Mouse (Mus musculus) forebrain, embryonic 14.5 days (tissue): ENCODE data around the gene Dmrta1. TPM values are rescaled to one million over a fixed set of nuclear protein-coding genes. Genes with fewer than 3 reads are reported as not detected.

Source experiments
- ATAC-seq: fragments of 200-750 bp; cut with Nextera tagmentation; 2 replicates; pipeline ENCODE4 v1.8.0; 2017; ENCODE audit warnings: mild to moderate bottlenecking, moderate library complexity
- DNase-seq: peaks from one replicate; pipeline ENCODE4 v3.0.0-alpha.2; 2015; ENCODE audit warnings: low spot score
- H3K27ac ChIP-seq: fragments of 300-500 bp; sonication (generic); 2 replicates; pipeline ENCODE4 v1.5.1; 2014; ENCODE audit warnings: low read depth, mild to moderate bottlenecking, control low read depth, low read length, moderate library complexity
- H3K27me3 ChIP-seq: fragments of 300-500 bp; sonication (generic); replicated peaks from 2 replicates; pipeline ENCODE4 v1.6.1; 2014; ENCODE audit warnings: low read length, control low read depth, mixed read lengths; ENCODE audit not compliant: control insufficient read depth, insufficient read depth
- H3K36me3 ChIP-seq: fragments of 300-500 bp; sonication (generic); 2 replicates; pipeline ENCODE4 v1.6.1; 2014; ENCODE audit warnings: low read length, control low read depth; ENCODE audit not compliant: control insufficient read depth, insufficient read depth
- H3K4me1 ChIP-seq: fragments of 300-500 bp; sonication (generic); 2 replicates; pipeline ENCODE4 v1.6.1; 2014; ENCODE audit warnings: antibody characterized with exemption, low read length, control low read depth; ENCODE audit not compliant: control insufficient read depth, insufficient read depth
- H3K4me2 ChIP-seq: fragments of 300-500 bp; sonication (generic); 2 replicates; pipeline ENCODE4 v1.6.1; 2014; ENCODE audit warnings: mild to moderate bottlenecking, control low read depth, low read length
- H3K4me3 ChIP-seq: fragments of 300-500 bp; sonication (generic); 2 replicates; pipeline ENCODE4 v1.5.1; 2014; ENCODE audit warnings: low read depth, low read length, control low read depth
- H3K9ac ChIP-seq: fragments of 300-500 bp; sonication (generic); 2 replicates; pipeline ENCODE4 v1.6.1; 2014; ENCODE audit warnings: mild to moderate bottlenecking, low read length, control low read depth, moderate library complexity
- H3K9me3 ChIP-seq: fragments of 300-500 bp; sonication (generic); replicated peaks from 2 replicates; pipeline ENCODE4 v1.6.1; 2016; ENCODE audit warnings: low read length, control low read depth, mixed read lengths; ENCODE audit not compliant: control insufficient read depth
- WGBS: fragments of 180-500 bp; shearing (Covaris S2); extraction: QIAGEN DNeasy Blood & Tissue Kit; methylation state at CpG from one replicate; pipeline ENCODE4 v1.1.7; 2014; 5-methylcytosine and 5-hydroxymethylcytosine counted together
- polyA plus RNA-seq: library from polyadenylated mRNA; unstranded; fragments of >200 nt; fragmentation: Nextera tagmentation; extraction: Ambion mirVana; gene quantifications from 2 replicates; pipeline ENCODE4 v1.2.1, GENCODE M21; 2014

Dmrta1 gene
- polyA plus RNA-seq, 1 experiment from 2014 or later: 0.79 TPM

DNA sequence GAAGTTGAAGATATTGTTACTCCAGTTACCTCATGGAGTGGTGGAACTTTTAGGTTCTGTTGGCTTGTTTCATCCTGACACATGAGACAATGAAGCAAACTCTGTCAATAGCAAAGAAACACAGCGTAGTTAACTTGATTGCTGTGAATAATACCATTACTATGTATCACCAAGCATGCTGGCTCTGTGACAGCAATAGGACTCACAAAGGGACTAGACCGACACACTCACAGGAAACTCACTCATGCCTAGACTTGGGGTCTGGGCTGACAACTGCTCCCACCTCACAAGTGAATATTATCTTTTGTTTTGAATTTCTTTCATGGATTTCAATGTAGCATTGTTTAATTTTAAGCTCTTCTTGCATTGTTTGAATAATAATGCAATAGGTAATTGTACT, 15.8 kb upstream of the Dmrta1 start:
- Histone ChIP-seq H3K4me1 (no peaks in the 10 kb centered on the region), H3K27ac (no peak overlapping the region), H3K9me3 (no peaks in the 10 kb centered on the region), H3K27me3 (no peaks in the 10 kb centered on the region), H3K4me3 (no peak overlapping the region), H3K4me2 (no peak overlapping the region), H3K9ac (no peak overlapping the region), H3K36me3 (no peaks in the 10 kb centered on the region)
- ATAC-seq (no peak), DNase-seq (no peak)
- WGBS: 23% methylated on average over 2 of the region's 2 CpGs

DNA sequence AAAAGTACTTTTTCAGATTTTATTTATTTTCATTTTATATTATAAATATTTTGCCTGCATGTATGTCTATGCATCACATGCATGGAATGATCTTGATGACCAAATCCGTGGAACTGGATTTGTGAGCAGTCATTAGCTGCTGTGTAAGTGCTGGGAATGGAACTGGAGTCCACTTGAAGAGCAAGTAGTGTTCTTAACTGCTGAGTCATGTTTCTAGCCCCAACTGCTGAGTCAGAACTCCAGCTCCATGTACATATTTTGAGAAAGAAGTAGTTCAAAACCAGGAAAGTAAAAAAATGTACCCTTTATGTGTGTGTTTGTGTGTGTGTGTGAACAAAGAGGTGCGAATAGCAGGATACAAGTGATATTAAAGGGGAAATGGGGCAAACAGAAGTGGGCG, 4.5 kb upstream of the Dmrta1 start:
- 86% methylated on average over 3 of the region's 3 CpGs for WGBS

DNA sequence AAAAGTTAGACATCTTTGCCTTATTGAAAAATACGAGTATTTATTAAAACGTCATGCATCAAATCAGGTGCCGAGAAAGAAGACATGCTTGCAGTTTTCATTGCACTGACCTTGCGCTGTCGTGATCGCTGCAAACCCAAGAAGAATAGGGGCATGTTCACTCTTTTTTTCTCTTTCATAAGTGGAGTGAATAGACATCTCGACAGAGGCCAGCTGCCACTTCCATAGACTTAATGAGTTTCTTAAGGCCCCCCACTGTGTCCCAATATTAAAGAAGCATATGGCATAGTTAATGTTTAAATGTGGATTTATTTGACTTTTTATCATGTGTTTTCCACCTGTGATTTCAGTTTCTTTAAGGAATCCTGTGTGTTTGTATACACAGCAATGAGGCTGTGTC, 1.3 kb upstream of the Dmrta1 start:
- H3K27ac ChIP-seq: no peak overlapping the region
- no peaks in the 10 kb centered on the region for H3K27me3 ChIP-seq
- no peaks in the 10 kb centered on the region for H3K9me3 ChIP-seq
- WGBS: 5% methylated on average over 7 of the region's 7 CpGs
- H3K4me1 ChIP-seq: peaks cover 15% of the 10 kb centered on the region
- DNase-seq (peak; percentile 54), ATAC-seq (peak; percentile 62)
- no peak overlapping the region for H3K9ac ChIP-seq
- H3K4me2 ChIP-seq: no peak overlapping the region
- H3K36me3 ChIP-seq: no peaks in the 10 kb centered on the region
- H3K4me3 ChIP-seq: no peak overlapping the region

More for the DNA sequence above, 4.5 kb upstream of the Dmrta1 start:
- Histone ChIP-seq H3K27ac (no peak overlapping the region), H3K4me2 (no peak overlapping the region), H3K9ac (no peak overlapping the region), H3K36me3 (no peaks in the 10 kb centered on the region), H3K27me3 (no peaks in the 10 kb centered on the region), H3K4me3 (no peak overlapping the region), H3K4me1 (peaks cover 13% of the 10 kb centered on the region), H3K9me3 (no peaks in the 10 kb centered on the region)
- no peak for ATAC-seq
- DNase-seq: no peak

GRCm38 (mm10) chr4:89678713-89679112, 523 bp upstream of the Dmrta1 start:
- Histone ChIP-seq H3K4me3 (no peak overlapping the region), H3K4me1 (peaks cover 15% of the 10 kb centered on the region), H3K9me3 (no peaks in the 10 kb centered on the region), H3K27me3 (no peaks in the 10 kb centered on the region), H3K4me2 (no peak overlapping the region), H3K36me3 (no peaks in the 10 kb centered on the region), H3K9ac (no peak overlapping the region), H3K27ac (no peak overlapping the region)
- 6% methylated on average over 5 of the region's 5 CpGs for WGBS
- ATAC-seq (peak; percentile 88), DNase-seq (peak; percentile 77)

- WGBS: under 1% methylated on average over 78 of the region's 78 CpGs
- ATAC-seq: peak; percentile 85
These were observed 8.9 kb downstream of the Dmrta1 start for GRCm38 (mm10) chr4:89687961-89688803.

DNA sequence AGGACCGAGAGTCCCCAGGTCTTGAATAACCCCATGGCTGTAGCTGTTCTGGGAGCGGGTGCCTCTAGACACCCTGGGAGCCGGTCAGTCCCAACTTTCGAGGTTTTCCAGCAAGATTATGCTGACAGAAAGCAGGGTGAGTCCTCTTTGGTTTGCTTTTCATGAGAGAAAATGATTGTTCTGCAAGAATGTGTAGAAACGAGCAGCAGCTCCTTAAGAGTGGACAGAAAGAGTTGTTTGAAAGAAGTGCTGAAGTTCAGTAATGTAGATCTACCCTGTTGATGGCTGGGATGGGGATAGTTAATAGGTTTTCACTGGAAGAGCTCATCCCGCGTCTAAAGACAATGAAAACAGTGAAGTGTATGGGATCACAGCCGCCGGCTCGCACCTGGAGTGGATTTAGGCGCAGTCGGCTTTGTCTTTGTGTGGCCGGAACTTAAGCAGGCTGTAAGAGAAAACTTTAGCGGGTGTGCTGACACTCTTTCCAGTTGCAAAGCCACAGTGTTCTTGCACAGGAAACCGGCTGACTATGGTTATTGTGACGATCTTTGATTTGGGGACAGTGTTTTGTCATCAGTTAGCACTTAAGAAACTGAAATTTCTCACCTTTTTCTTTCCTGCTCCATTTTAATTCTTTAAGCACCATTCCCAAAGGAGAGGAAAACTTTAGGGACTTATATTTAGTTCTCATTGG, 9.7 kb downstream of the Dmrta1 start:
- Histone ChIP-seq H3K9me3 (no peaks in the 10 kb centered on the region), H3K27me3 (peaks cover 6% of the 10 kb centered on the region), H3K4me1 (peaks cover 5% of the 10 kb centered on the region), H3K4me2 (peak overlapping the region; percentile 78), H3K4me3 (peak overlapping the region; percentile 67), H3K36me3 (no peaks in the 10 kb centered on the region), H3K9ac (peak overlapping the region; percentile 74), H3K27ac (peak overlapping the region; percentile 66; the same call in 1 of the 2 replicates)
- DNase-seq: peak; percentile 37
- 1% methylated on average over 16 of the region's 16 CpGs for WGBS
- peak; percentile 10 for ATAC-seq

More at GRCm38 (mm10) chr4:89687961-89688803, 8.9 kb downstream of the Dmrta1 start:
- Histone ChIP-seq H3K4me3 (peak overlapping the region; percentile 67), H3K4me2 (peak overlapping the region; percentile 78), H3K9ac (peak overlapping the region; percentile 74), H3K27ac (peak overlapping the region; percentile 66; the same call in 1 of the 2 replicates), H3K9me3 (no peaks in the 10 kb centered on the region), H3K36me3 (no peaks in the 10 kb centered on the region), H3K27me3 (peaks cover 6% of the 10 kb centered on the region), H3K4me1 (peaks cover 5% of the 10 kb centered on the region)
- peak; percentile 66 for DNase-seq

DNA sequence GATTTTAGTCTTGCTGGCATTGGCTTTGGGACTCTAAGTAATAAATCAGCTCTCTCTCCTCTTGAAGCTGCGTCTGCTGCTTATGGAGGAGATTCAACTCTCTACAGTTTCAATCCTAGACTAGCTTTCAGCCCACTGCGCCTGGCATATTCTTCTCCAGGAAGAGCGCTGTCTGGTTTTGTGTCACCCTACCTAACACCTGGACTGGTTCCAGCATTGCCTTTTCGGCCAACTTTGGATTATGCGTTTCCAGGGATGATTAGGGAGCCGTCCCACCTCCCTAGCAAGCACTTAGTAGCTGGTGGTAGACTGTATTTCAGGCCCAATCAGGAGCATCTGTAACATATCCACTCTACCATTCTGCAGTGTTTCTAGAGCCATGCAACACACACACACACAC, 12.7 kb downstream of the Dmrta1 start:
- Histone ChIP-seq H3K9ac (no peak overlapping the region), H3K4me3 (no peak overlapping the region), H3K27me3 (peaks cover 6% of the 10 kb centered on the region), H3K36me3 (no peaks in the 10 kb centered on the region), H3K4me2 (no peak overlapping the region), H3K4me1 (peaks cover 5% of the 10 kb centered on the region), H3K27ac (no peak overlapping the region), H3K9me3 (no peaks in the 10 kb centered on the region)
- DNase-seq (peak; percentile 40), ATAC-seq (no peak)
- 45% methylated on average over 6 of the region's 6 CpGs for WGBS

DNA sequence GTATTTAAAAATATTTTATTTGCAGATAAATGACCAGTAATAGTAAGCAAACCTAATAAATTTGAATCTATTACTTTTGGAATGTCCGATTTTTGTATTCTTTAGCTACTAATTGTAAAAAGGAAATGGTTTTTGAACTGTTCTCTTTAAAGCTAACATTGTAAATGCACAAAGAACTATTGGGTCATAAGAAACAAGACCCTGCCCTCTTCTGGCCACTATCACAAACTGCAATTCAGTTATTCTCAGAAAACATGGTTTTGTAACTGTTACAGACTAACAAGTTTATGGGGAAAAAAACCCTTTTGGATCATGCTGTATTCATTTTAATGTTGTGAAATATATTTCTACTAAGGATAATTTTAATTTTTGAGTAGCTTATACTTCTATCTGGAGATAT, 13.5 kb downstream of the Dmrta1 start:
- Histone ChIP-seq H3K9ac (no peak overlapping the region), H3K9me3 (no peaks in the 10 kb centered on the region), H3K36me3 (no peaks in the 10 kb centered on the region), H3K4me1 (peaks cover 5% of the 10 kb centered on the region), H3K4me3 (no peak overlapping the region), H3K27ac (no peak overlapping the region), H3K27me3 (peaks cover 5% of the 10 kb centered on the region), H3K4me2 (no peak overlapping the region)
- ATAC-seq: no peak
- 17% methylated on average over 1 of the region's 1 CpGs for WGBS
- peak; percentile 63 for DNase-seq

- Histone ChIP-seq H3K9ac (no peak overlapping the region), H3K4me2 (no peak overlapping the region), H3K36me3 (no peaks in the 10 kb centered on the region), H3K9me3 (no peaks in the 10 kb centered on the region), H3K27ac (no peak overlapping the region), H3K4me1 (peaks cover 3% of the 10 kb centered on the region; the same call in 1 of the 2 replicates), H3K4me3 (no peak overlapping the region), H3K27me3 (no peaks in the 10 kb centered on the region)
- peak; percentile 29 for DNase-seq
- WGBS: 59% methylated on average over 5 of the region's 5 CpGs
- ATAC-seq: no peak
These were observed 16.4 kb downstream of the Dmrta1 start for GRCm38 (mm10) chr4:89695589-89695988.
